Mouse (Mus musculus): Measurements from ENCODE around the gene Obscn. TPM values are rescaled to one million over a fixed set of nuclear protein-coding genes. Genes with fewer than 3 reads are reported as not detected.
A peak's percentile ranks its signal among the peaks of the same experiment; 100 is the strongest.

The Obscn gene
- total and polyA plus RNA-seq, 3 experiments, result 0.09 to 0.13 (median 0.13) TPM

GRCm38 (mm10) chr11:59130782-59131181 lies 5.4 kb downstream of the Obscn start:
- H3K9me3 ChIP-seq (replicated peaks; ENCODE audit: low read length), result peaks cover 14% of the 10 kb centered on the region
- TF ChIP-seq ETS1 (conservative IDR thresholded peaks at IDR 0.05; ENCODE audit: low read depth, low read length) (no peak), PAX5 (IDR thresholded peaks at IDR 0.05; ENCODE audit: low read length) (no peak), NRF1 (IDR thresholded peaks at IDR 0.05; ENCODE audit: low read depth, low read length) (no peak), MEF2A (IDR thresholded peaks at IDR 0.05; ENCODE audit: borderline replicate concordance, low read depth, low read length) (no peak), POLR2A (IDR thresholded peaks at IDR 0.05; ENCODE audit: low read depth, low read length) (no peak), IRF4 (IDR thresholded peaks at IDR 0.05; ENCODE audit: low read depth, low read length) (no peak), CHD2 (IDR thresholded peaks at IDR 0.05; ENCODE audit: low read length) (no peak), ZMIZ1 (IDR thresholded peaks at IDR 0.05; ENCODE audit: low read depth, low read length) (no peak), EP300 (IDR thresholded peaks at IDR 0.05; ENCODE audit: low read length) (no peak)
- H3K4me1 ChIP-seq (ENCODE audit: control insufficient read depth in 1 of 2, insufficient read depth in 2 of 2), result peaks cover 24 to 40% of the 10 kb centered on the region in 2 experiments
- H3K36me3 ChIP-seq (replicated peaks in 1 of 2; ENCODE audit: control insufficient read depth in 1 of 2, insufficient read depth in 1 of 2, low read length in 1 of 2), result no peaks in the 10 kb centered on the region
- in situ Hi-C loops (cut with MboI; ENCODE audit: low pct_ligation_motif_present, low pct_unique_long_range_greater_than_20kb, low sequenced_read_pairs), result no loop called here
- dilution Hi-C loops (cut with MboI; ENCODE audit: extremely low pct_ligation_motif_present, extremely low pct_unique_long_range_greater_than_20kb, low sequenced_read_pairs), result no loop called here
- H3K27me3 ChIP-seq (replicated peaks), result peaks cover 22% of the 10 kb centered on the region
- H3K79me2 ChIP-seq (replicated peaks; ENCODE audit: control insufficient read depth, extremely low read depth, insufficient read depth, poor library complexity, severe bottlenecking), result no peaks in the 10 kb centered on the region
- H3K4me2 ChIP-seq (ENCODE audit: insufficient read depth, low read depth, poor library complexity, severe bottlenecking), result no peak overlapping the region
- H3K27ac ChIP-seq (ENCODE audit: insufficient read depth, low read depth), result no peak overlapping the region
- no peak for DNase-seq (ENCODE audit: extremely low read depth)
- H3K9ac ChIP-seq (ENCODE audit: insufficient read depth, low read depth), result no peak overlapping the region
- no peak overlapping the region for H3K4me3 ChIP-seq (replicated peaks in 1 of 3; ENCODE audit: low read depth in 2 of 3, low read length in 2 of 3, poor library complexity in 1 of 3)

- H3K9me3 ChIP-seq (replicated peaks; ENCODE audit: low read length), result peaks cover 12% of the 10 kb centered on the region
- H3K79me2 ChIP-seq (replicated peaks; ENCODE audit: control insufficient read depth, extremely low read depth, insufficient read depth, poor library complexity, severe bottlenecking), result no peaks in the 10 kb centered on the region
- TF ChIP-seq CTCF (conservative IDR thresholded peaks at IDR 0.05 in 1 of 2, IDR thresholded peaks at IDR 0.05 in 1 of 2; ENCODE audit: low read depth in 2 of 2, low read length in 2 of 2), result 0 out of 4 replicates have a peak, but pooled peaks of 1 of the 2 experiments have one; percentile 8
- TF ChIP-seq TCF12 (IDR thresholded peaks at IDR 0.05; ENCODE audit: low read depth, low read length), result no peak
- TF ChIP-seq CHD2 (IDR thresholded peaks at IDR 0.05; ENCODE audit: low read length), result no peak
- no peak for TF ChIP-seq ZC3H11A (IDR thresholded peaks at IDR 0.05; ENCODE audit: low read depth, low read length)
- H3K27ac ChIP-seq (ENCODE audit: insufficient read depth, low read depth), result no peak overlapping the region
- H3K4me1 ChIP-seq (ENCODE audit: control insufficient read depth in 1 of 2, insufficient read depth in 2 of 2), result peaks cover 4% of the 10 kb centered on the region in 2 experiments; a peak in 2 of 4 replicates
- in situ Hi-C loops (cut with MboI; ENCODE audit: low pct_ligation_motif_present, low pct_unique_long_range_greater_than_20kb, low sequenced_read_pairs), result no loop called here
- DNase-seq (ENCODE audit: extremely low read depth), result no peak
- dilution Hi-C loops (cut with MboI; ENCODE audit: extremely low pct_ligation_motif_present, extremely low pct_unique_long_range_greater_than_20kb, low sequenced_read_pairs), result no loop called here
- H3K9ac ChIP-seq (ENCODE audit: insufficient read depth, low read depth), result no peak overlapping the region
- no peak overlapping the region for H3K4me2 ChIP-seq (ENCODE audit: insufficient read depth, low read depth, poor library complexity, severe bottlenecking)
- no peaks in the 10 kb centered on the region for H3K36me3 ChIP-seq (replicated peaks in 1 of 2; ENCODE audit: control insufficient read depth in 1 of 2, insufficient read depth in 1 of 2, low read length in 1 of 2)
- no peak overlapping the region for H3K4me3 ChIP-seq (replicated peaks in 1 of 3; ENCODE audit: low read depth in 2 of 3, low read length in 2 of 3, poor library complexity in 1 of 3)
- peaks cover 8% of the 10 kb centered on the region for H3K27me3 ChIP-seq (replicated peaks)
These were observed 30.3 kb downstream of the Obscn start for GRCm38 (mm10) chr11:59105945-59106344.

DNA sequence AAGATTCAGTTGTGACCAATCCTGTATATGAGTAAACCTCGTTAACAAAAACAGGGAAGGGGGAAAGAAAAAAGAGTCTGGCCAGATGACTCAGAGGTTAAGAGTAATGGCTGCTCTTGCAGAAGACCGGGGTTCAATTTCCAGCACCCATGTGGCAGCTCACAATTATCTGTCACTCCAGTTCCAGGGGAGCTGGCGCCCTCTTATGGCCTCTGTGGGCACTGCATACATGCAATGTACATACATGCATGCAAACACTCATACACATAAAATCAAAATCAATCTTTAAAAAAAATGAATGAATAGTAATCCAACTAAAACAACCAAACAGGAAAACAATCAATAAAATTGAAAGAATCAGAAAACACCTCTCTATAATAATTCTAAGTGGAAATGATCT lies 33.9 kb downstream of the Obscn start:
- Histone ChIP-seq H3K4me2 (ENCODE audit: insufficient read depth, low read depth, poor library complexity, severe bottlenecking) (no peak overlapping the region), H3K9me3 (replicated peaks; ENCODE audit: low read length) (peaks cover 11% of the 10 kb centered on the region), H3K27me3 (replicated peaks) (peaks cover 3% of the 10 kb centered on the region), H3K36me3 (replicated peaks in 1 of 2; ENCODE audit: control insufficient read depth in 1 of 2, insufficient read depth in 1 of 2, low read length in 1 of 2) (no peaks in the 10 kb centered on the region), H3K79me2 (replicated peaks; ENCODE audit: control insufficient read depth, extremely low read depth, insufficient read depth, poor library complexity, severe bottlenecking) (no peaks in the 10 kb centered on the region), H3K9ac (ENCODE audit: insufficient read depth, low read depth) (no peak overlapping the region), H3K4me1 (ENCODE audit: control insufficient read depth in 1 of 2, insufficient read depth in 2 of 2) (peaks cover 4 to 6% of the 10 kb centered on the region in 2 experiments; a peak in 3 of 4 replicates), H3K4me3 (replicated peaks in 1 of 3; ENCODE audit: low read depth in 2 of 3, low read length in 2 of 3, poor library complexity in 1 of 3) (no peak overlapping the region), H3K27ac (ENCODE audit: insufficient read depth, low read depth) (no peak overlapping the region)
- TF ChIP-seq ZMIZ1 (IDR thresholded peaks at IDR 0.05; ENCODE audit: low read depth, low read length) (no peak), MXI1 (IDR thresholded peaks at IDR 0.05; ENCODE audit: low read depth, low read length) (no peak), POLR2AphosphoS2 (IDR thresholded peaks at IDR 0.05; ENCODE audit: low read depth, low read length) (no peak), CTCF (conservative IDR thresholded peaks at IDR 0.05 in 1 of 2, IDR thresholded peaks at IDR 0.05 in 1 of 2; ENCODE audit: low read depth in 2 of 2, low read length in 2 of 2) (peak; percentile 38 to 54; a peak in 3 of 4 replicates), SMC3 (IDR thresholded peaks at IDR 0.05; ENCODE audit: low read depth, low read length) (no peak), RAD21 (IDR thresholded peaks at IDR 0.05; ENCODE audit: low read depth, low read length) (peak; percentile 22), MYC (IDR thresholded peaks at IDR 0.05; ENCODE audit: low read depth, low read length) (no peak), ETS1 (conservative IDR thresholded peaks at IDR 0.05; ENCODE audit: low read depth, low read length) (no peak), SIN3A (IDR thresholded peaks at IDR 0.05; ENCODE audit: low read length) (no peak), BHLHE40 (IDR thresholded peaks at IDR 0.05; ENCODE audit: low read depth, low read length) (no peak), CHD1 (IDR thresholded peaks at IDR 0.05; ENCODE audit: low read depth, low read length) (no peak), POLR2A (IDR thresholded peaks at IDR 0.05; ENCODE audit: low read depth, low read length) (no peak)
- DNase-seq (ENCODE audit: extremely low read depth), result peak; percentile 12
- in situ Hi-C loops (cut with MboI; ENCODE audit: low pct_ligation_motif_present, low pct_unique_long_range_greater_than_20kb, low sequenced_read_pairs) (loop anchor here (5.0 kb wide), 2 partner anchors 35 to 85 kb away; partner anchors contain the start of gene Obscn), dilution Hi-C loops (cut with MboI; ENCODE audit: extremely low pct_ligation_motif_present, extremely low pct_unique_long_range_greater_than_20kb, low sequenced_read_pairs) (no loop called here)
